Mouse (Mus musculus) liver, adult 2 months (tissue): ENCODE data around the gene Abtb1.

Experiments
- CTCF ChIP-seq: fragments of 200-500 bp; IDR thresholded peaks from 2 replicates; pipeline ENCODE4 v1.5.1; 2011; ENCODE audit warnings: low read depth, low read length, control low read depth
- POLR2A ChIP-seq: fragments of 200-500 bp; IDR thresholded peaks from 2 replicates; pipeline ENCODE4 v1.6.1; 2011; ENCODE audit warnings: low read length, control low read depth; ENCODE audit not compliant: insufficient read depth; ENCODE audit errors: extremely low read depth

DNA sequence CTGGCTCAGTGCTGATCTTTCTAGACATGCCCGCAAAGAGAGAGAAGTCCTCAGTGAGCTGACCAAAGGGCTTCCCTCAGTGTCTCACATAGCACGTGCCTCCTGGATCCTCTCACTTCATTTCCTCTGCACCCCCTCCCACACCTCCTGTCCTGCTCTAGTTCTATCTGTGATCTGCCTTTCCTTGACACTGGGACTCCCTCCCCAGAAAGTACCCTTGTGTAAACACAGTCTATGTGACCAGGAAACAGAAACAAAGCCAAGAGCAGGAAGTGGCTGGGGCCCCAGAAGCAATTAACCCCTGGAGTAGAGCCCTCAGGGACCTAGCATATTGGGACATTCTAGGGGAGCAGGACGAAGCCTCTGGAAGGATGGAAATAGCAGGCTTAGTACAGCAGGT is 20.9 kb downstream of the Abtb1 start:
- TF ChIP-seq CTCF (no peak), POLR2A (no peak)
